Mouse (Mus musculus) lung, embryonic 16.5 days (tissue): ENCODE data around the gene Srgap1. TPM values are rescaled to one million over a fixed set of nuclear protein-coding genes. Genes with fewer than 3 reads are reported as not detected.
A peak's percentile ranks its signal among the peaks of the same experiment; 100 is the strongest.

ENCODE experiments used
- ATAC-seq: fragments of 200-750 bp; cut with Nextera tagmentation; 2 replicates; pipeline ENCODE4 v1.8.0; 2017; ENCODE audit warnings: low read depth, mild to moderate bottlenecking, moderate library complexity
- H3K27ac ChIP-seq: fragments of 300-500 bp; sonication (generic); 2 replicates; pipeline ENCODE4 v1.5.1; 2014; ENCODE audit warnings: mild to moderate bottlenecking, control low read depth, low read length
- H3K27me3 ChIP-seq: fragments of 300-500 bp; sonication (generic); 2 replicates; pipeline ENCODE4 v1.6.1; 2014; ENCODE audit warnings: low read depth, low read length, mixed read lengths; ENCODE audit not compliant: control insufficient read depth, insufficient read depth
- H3K36me3 ChIP-seq: fragments of 300-500 bp; sonication (generic); 2 replicates; pipeline ENCODE4 v1.6.1; 2014; ENCODE audit warnings: low read length; ENCODE audit not compliant: control insufficient read depth, insufficient read depth
- H3K4me1 ChIP-seq: fragments of 300-500 bp; sonication (generic); replicated peaks from 2 replicates; pipeline ENCODE4 v1.6.1; 2014; ENCODE audit warnings: low read length, mixed read lengths; ENCODE audit not compliant: control insufficient read depth, insufficient read depth
- H3K4me2 ChIP-seq: fragments of 300-500 bp; sonication (generic); 2 replicates; pipeline ENCODE4 v1.6.1; 2014; ENCODE audit warnings: low read depth, low read length, control low read depth
- H3K4me3 ChIP-seq: fragments of 300-500 bp; sonication (generic); 2 replicates; pipeline ENCODE4 v1.5.1; 2014; ENCODE audit warnings: mild to moderate bottlenecking, low read length, control low read depth
- H3K9ac ChIP-seq: fragments of 300-500 bp; sonication (generic); 2 replicates; pipeline ENCODE4 v1.6.1; 2014; ENCODE audit warnings: low read length, control low read depth
- H3K9me3 ChIP-seq: fragments of 300-500 bp; sonication (generic); 2 replicates; pipeline ENCODE4 v1.6.1; 2016; ENCODE audit warnings: low read length; ENCODE audit not compliant: control insufficient read depth
- WGBS: fragments of 180-500 bp; shearing (Covaris S2); extraction: QIAGEN DNeasy Blood & Tissue Kit; methylation state at CpG from one replicate; pipeline ENCODE4 v1.1.7; 2014; 5-methylcytosine and 5-hydroxymethylcytosine counted together
- polyA plus RNA-seq: library from polyadenylated mRNA; unstranded; fragments of >200 nt; fragmentation: Nextera tagmentation; extraction: Ambion mirVana; gene quantifications from 2 replicates; pipeline ENCODE4 v1.2.1, GENCODE M21; 2015

The Srgap1 gene
- polyA plus RNA-seq = 8.0 and 8.6 TPM in 2 replicates

- ATAC-seq = peak; percentile 90
Measured at GRCm38 (mm10) chr10:122046904-122047726, at the start of gene Srgap1. TSS of gene Srgap1 (minus strand) at chr10:122047315.

GRCm38 (mm10) chr10:122096462-122096979 lies 49.4 kb upstream of the Srgap1 start:
- peak; percentile 73 for ATAC-seq
- peak overlapping the region; percentile 87 for H3K4me3 ChIP-seq
- H3K9ac ChIP-seq = peak overlapping the region; percentile 92
- H3K27ac ChIP-seq = peak overlapping the region; percentile 93
- H3K4me1 ChIP-seq = no peaks in the 10 kb centered on the region; the same call in 1 of the 2 replicates
- H3K9me3 ChIP-seq = no peaks in the 10 kb centered on the region
- peaks cover 6% of the 10 kb centered on the region for H3K36me3 ChIP-seq
- WGBS = 0% methylated on average over 34 of the region's 48 CpGs
- H3K27me3 ChIP-seq = no peaks in the 10 kb centered on the region
- H3K4me2 ChIP-seq = peak overlapping the region; percentile 72

More at GRCm38 (mm10) chr10:122046904-122047726, at the start of gene Srgap1:
- Histone ChIP-seq H3K9ac (peak within 1 kb of the TSS; percentile 83), H3K36me3 (no peaks in the 10 kb centered on the region), H3K4me3 (peak within 1 kb of the TSS; percentile 78), H3K4me2 (peak within 1 kb of the TSS; percentile 79), H3K27me3 (no peaks in the 10 kb centered on the region), H3K9me3 (no peaks in the 10 kb centered on the region), H3K27ac (peak within 1 kb of the TSS; percentile 81), H3K4me1 (peaks cover 4% of the 10 kb centered on the region; the same call in 1 of the 2 replicates)
- whole genome bisulfite sequencing = under 1% methylated on average over 43 of the region's 79 CpGs

GRCm38 (mm10) chr10:122090472-122090871 lies 43.4 kb upstream of the Srgap1 start:
- H3K4me1 ChIP-seq = no peaks in the 10 kb centered on the region; the same call in 1 of the 2 replicates
- H3K4me3 ChIP-seq = no peak overlapping the region
- H3K27me3 ChIP-seq = no peaks in the 10 kb centered on the region
- 88% methylated on average over 1 of the region's 1 CpGs for WGBS
- H3K27ac ChIP-seq = no peak overlapping the region
- peaks cover 25% of the 10 kb centered on the region for H3K36me3 ChIP-seq
- H3K9me3 ChIP-seq = peaks cover 9% of the 10 kb centered on the region
- H3K9ac ChIP-seq = no peak overlapping the region
- no peak for ATAC-seq
- no peak overlapping the region for H3K4me2 ChIP-seq

GRCm38 (mm10) chr10:122081352-122081751 lies 34.2 kb upstream of the Srgap1 start:
- Histone ChIP-seq H3K4me1 (no peaks in the 10 kb centered on the region), H3K9ac (no peak overlapping the region), H3K4me3 (no peak overlapping the region), H3K9me3 (no peaks in the 10 kb centered on the region), H3K36me3 (peaks cover 3% of the 10 kb centered on the region; the same call in 1 of the 2 replicates), H3K4me2 (no peak overlapping the region), H3K27ac (no peak overlapping the region), H3K27me3 (no peaks in the 10 kb centered on the region)
- 78% methylated on average over 1 of the region's 1 CpGs for WGBS
- ATAC-seq = no peak

- no peak overlapping the region for H3K4me3 ChIP-seq
- H3K27ac ChIP-seq = no peak overlapping the region
- H3K4me2 ChIP-seq = no peak overlapping the region
- no peaks in the 10 kb centered on the region for H3K36me3 ChIP-seq
- H3K4me1 ChIP-seq = no peaks in the 10 kb centered on the region
- no peak for ATAC-seq
- no peaks in the 10 kb centered on the region for H3K9me3 ChIP-seq
- H3K27me3 ChIP-seq = no peaks in the 10 kb centered on the region
- H3K9ac ChIP-seq = no peak overlapping the region
Measured at GRCm38 (mm10) chr10:122069153-122069552, 22.0 kb upstream of the Srgap1 start.

- no peaks in the 10 kb centered on the region for H3K27me3 ChIP-seq
- no peak for ATAC-seq
- H3K9me3 ChIP-seq = no peaks in the 10 kb centered on the region
- no peaks in the 10 kb centered on the region for H3K36me3 ChIP-seq
- no peak overlapping the region for H3K9ac ChIP-seq
- no peak overlapping the region for H3K4me2 ChIP-seq
- no peaks in the 10 kb centered on the region for H3K4me1 ChIP-seq
- WGBS = 85% methylated on average over 6 of the region's 6 CpGs
- H3K27ac ChIP-seq = no peak overlapping the region
- no peak overlapping the region for H3K4me3 ChIP-seq
Measured at GRCm38 (mm10) chr10:122055826-122056225, 8.7 kb upstream of the Srgap1 start.

- Histone ChIP-seq H3K4me1 (no peaks in the 10 kb centered on the region), H3K9me3 (no peaks in the 10 kb centered on the region), H3K36me3 (no peaks in the 10 kb centered on the region), H3K27me3 (no peaks in the 10 kb centered on the region), H3K4me3 (no peak overlapping the region), H3K9ac (no peak overlapping the region), H3K27ac (no peak overlapping the region), H3K4me2 (no peak overlapping the region)
- peak; percentile 71; the same call in 1 of the 2 replicates for ATAC-seq
- 13% methylated on average over 8 of the region's 8 CpGs for WGBS
Measured at GRCm38 (mm10) chr10:122054535-122054934, 7.4 kb upstream of the Srgap1 start.

- H3K27me3 ChIP-seq = no peaks in the 10 kb centered on the region
- no peaks in the 10 kb centered on the region for H3K4me1 ChIP-seq
- H3K9ac ChIP-seq = no peak overlapping the region
- no peak overlapping the region for H3K4me3 ChIP-seq
- 24% methylated on average over 6 of the region's 6 CpGs for WGBS
- no peak overlapping the region for H3K4me2 ChIP-seq
- no peak overlapping the region for H3K27ac ChIP-seq
- H3K9me3 ChIP-seq = no peaks in the 10 kb centered on the region
- no peak for ATAC-seq
- H3K36me3 ChIP-seq = no peaks in the 10 kb centered on the region
Measured at GRCm38 (mm10) chr10:122051831-122052230, 4.7 kb upstream of the Srgap1 start.

- WGBS = 13% methylated on average over 37 of the region's 44 CpGs
- Histone ChIP-seq H3K4me2 (peak overlapping the region; percentile 79), H3K36me3 (no peaks in the 10 kb centered on the region), H3K27me3 (no peaks in the 10 kb centered on the region), H3K27ac (peak overlapping the region; percentile 81), H3K9ac (peak overlapping the region; percentile 83), H3K9me3 (no peaks in the 10 kb centered on the region), H3K4me1 (peaks cover 4% of the 10 kb centered on the region; the same call in 1 of the 2 replicates), H3K4me3 (peak overlapping the region; percentile 78)
- peak; percentile 85 for ATAC-seq
Measured at GRCm38 (mm10) chr10:122047727-122048365, 731 bp upstream of the Srgap1 start.
